Mouse (Mus musculus) CH12.LX (cell line): Measurements from ENCODE around the gene Sema3c.

Experiments
- BHLHE40 ChIP-seq: IDR thresholded peaks from 2 replicates; pipeline ENCODE4 v1.6.1; 2011; ENCODE audit warnings: mild to moderate bottlenecking, low read depth, low read length, improper control_type of control experiment
- CTCF ChIP-seq, 2 experiments: IDR thresholded peaks in 1 of 2; conservative IDR thresholded peaks in 1 of 2; 2 replicates each; pipeline ENCODE4 v1.5.1; 2011 to 2012; ENCODE audit warnings: low read depth in 2 of 2, low read length in 2 of 2, improper control_type of control experiment in 1 of 2, inconsistent platforms in 1 of 2, mild to moderate bottlenecking in 1 of 2, moderate library complexity in 1 of 2
- MAX ChIP-seq: IDR thresholded peaks from 2 replicates; pipeline ENCODE4 v1.6.1; 2011; ENCODE audit warnings: low read length, improper control_type of control experiment
- MEF2A ChIP-seq: IDR thresholded peaks from 2 replicates; pipeline ENCODE4 v1.6.1; 2014; ENCODE audit warnings: low read depth, mild to moderate bottlenecking, inconsistent platforms, low read length, improper control_type of control experiment, borderline replicate concordance
- MXI1 ChIP-seq: IDR thresholded peaks from 2 replicates; pipeline ENCODE4 v1.6.1; 2011; ENCODE audit warnings: mild to moderate bottlenecking, low read depth, low read length, improper control_type of control experiment
- POLR2A ChIP-seq: IDR thresholded peaks from 2 replicates; pipeline ENCODE4 v1.6.1; 2011; ENCODE audit warnings: low read depth, mild to moderate bottlenecking, improper control_type of control experiment, low read length
- SIN3A ChIP-seq: IDR thresholded peaks from 2 replicates; pipeline ENCODE4 v1.6.1; 2012; ENCODE audit warnings: low read length, improper control_type of control experiment, inconsistent platforms
- USF1 ChIP-seq: IDR thresholded peaks from 2 replicates; pipeline ENCODE4 v1.6.1; 2014; ENCODE audit warnings: low read depth, mild to moderate bottlenecking, inconsistent platforms, low read length, improper control_type of control experiment
- ZNF384 ChIP-seq: IDR thresholded peaks from 2 replicates; pipeline ENCODE4 v1.6.1; 2012; ENCODE audit warnings: low read depth, low read length, improper control_type of control experiment, inconsistent platforms

DNA sequence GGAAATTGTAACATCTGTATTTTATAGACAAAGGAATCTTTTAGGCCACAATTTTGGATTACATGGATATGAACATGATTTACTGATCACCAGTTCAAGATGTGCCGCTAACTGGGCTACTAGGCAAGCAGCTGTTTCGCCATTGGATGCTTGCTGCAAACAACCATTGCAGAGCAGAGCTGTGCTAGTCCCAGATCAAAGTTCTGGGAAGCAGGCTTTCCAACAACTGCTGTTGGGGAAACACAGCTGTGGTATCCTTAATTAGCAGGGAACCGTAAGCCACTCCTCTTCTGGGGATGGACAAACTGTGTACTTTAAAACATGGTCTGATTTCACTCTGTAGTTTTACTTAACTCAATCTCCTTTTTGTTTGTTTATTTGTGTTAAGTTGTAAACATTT, 130.1 kb downstream of the Sema3c start:
- TF ChIP-seq CTCF (conservative IDR thresholded peaks at IDR 0.05 in 1 of 2, IDR thresholded peaks at IDR 0.05 in 1 of 2; ENCODE audit: low read depth in 2 of 2, low read length in 2 of 2) = no peak
- TF ChIP-seq MXI1 = no peak
- no peak for TF ChIP-seq POLR2A
- TF ChIP-seq SIN3A = no peak
- TF ChIP-seq MEF2A = no peak
- TF ChIP-seq MAX = no peak
- no peak for TF ChIP-seq ZNF384
- no peak for TF ChIP-seq BHLHE40
- no peak for TF ChIP-seq USF1
